Mouse (Mus musculus) kidney, adult 2 months (tissue): ENCODE measurements around the gene Ap3m1.

ENCODE experiments used
- CTCF ChIP-seq: fragments of 200-500 bp; conservative IDR thresholded peaks from 2 replicates; pipeline ENCODE4 v1.5.1; 2011; ENCODE audit warnings: low read depth, mild to moderate bottlenecking, control low read depth, low read length, moderate library complexity, mixed read lengths; ENCODE audit not compliant: insufficient read depth, insufficient read length
- POLR2A ChIP-seq: fragments of 200-500 bp; IDR thresholded peaks from one replicate; pipeline ENCODE4 v1.6.1; 2011; ENCODE audit warnings: low read depth, low read length, control low read depth

GRCm38 (mm10) chr14:21017871-21018270 is 34.4 kb downstream of the Ap3m1 start:
- TF ChIP-seq CTCF = no peak
- TF ChIP-seq POLR2A = no peak
